Mouse (Mus musculus): ENCODE measurements around the gene Slc25a27. TPM values are rescaled to one million over a fixed set of nuclear protein-coding genes. Genes with fewer than 3 reads are reported as not detected.
A peak's percentile ranks its signal among the peaks of the same experiment; 100 is the strongest.

Slc25a27 gene
- polyA plus RNA-seq, 1 experiment = 57.1 TPM

GRCm38 (mm10) chr17:43644375-43644774 is 22.6 kb downstream of the Slc25a27 start:
- Histone ChIP-seq H3K4me1 (ENCODE audit: control insufficient read depth, insufficient read depth, low read length) (no peaks in the 10 kb centered on the region), H3K4me3 (replicated peaks; ENCODE audit: insufficient read depth, low read depth, low read length) (no peak overlapping the region), H3K27ac (ENCODE audit: insufficient read depth, low read length) (no peak overlapping the region), H3K27me3 (ENCODE audit: control insufficient read depth, insufficient read depth, low read length) (no peaks in the 10 kb centered on the region)
- TF ChIP-seq CTCF (IDR thresholded peaks at IDR 0.05; ENCODE audit: borderline replicate concordance, insufficient read depth, low read depth, low read length) (no peak), POLR2A (IDR thresholded peaks at IDR 0.05; ENCODE audit: borderline replicate concordance, insufficient read depth, low read length) (no peak)
- 86% methylated on average over 7 of the region's 7 CpGs for WGBS
- no peak for DNase-seq

- Histone ChIP-seq H3K27me3 (ENCODE audit: control insufficient read depth, insufficient read depth, low read length) (no peaks in the 10 kb centered on the region), H3K4me3 (replicated peaks; ENCODE audit: insufficient read depth, low read depth, low read length) (no peak overlapping the region), H3K4me1 (ENCODE audit: control insufficient read depth, insufficient read depth, low read length) (no peaks in the 10 kb centered on the region), H3K27ac (ENCODE audit: insufficient read depth, low read length) (no peak overlapping the region)
- TF ChIP-seq POLR2A (IDR thresholded peaks at IDR 0.05; ENCODE audit: borderline replicate concordance, insufficient read depth, low read length) (no peak), CTCF (IDR thresholded peaks at IDR 0.05; ENCODE audit: borderline replicate concordance, insufficient read depth, low read depth, low read length) (no peak)
- WGBS = 50% methylated on average over 7 of the region's 7 CpGs
- DNase-seq = no peak
Observed at GRCm38 (mm10) chr17:43643191-43643590, 23.8 kb downstream of the Slc25a27 start.

GRCm38 (mm10) chr17:43640825-43641224 is 26.2 kb downstream of the Slc25a27 start:
- Histone ChIP-seq H3K27ac (ENCODE audit: insufficient read depth, low read length) (no peak overlapping the region), H3K4me3 (replicated peaks; ENCODE audit: insufficient read depth, low read depth, low read length) (no peak overlapping the region), H3K4me1 (ENCODE audit: control insufficient read depth, insufficient read depth, low read length) (no peaks in the 10 kb centered on the region), H3K27me3 (ENCODE audit: control insufficient read depth, insufficient read depth, low read length) (no peaks in the 10 kb centered on the region)
- no peak for DNase-seq
- TF ChIP-seq POLR2A (IDR thresholded peaks at IDR 0.05; ENCODE audit: borderline replicate concordance, insufficient read depth, low read length) = no peak
- no peak for TF ChIP-seq CTCF (IDR thresholded peaks at IDR 0.05; ENCODE audit: borderline replicate concordance, insufficient read depth, low read depth, low read length)
- 96% methylated on average over 1 of the region's 1 CpGs for WGBS

- TF ChIP-seq POLR2A (IDR thresholded peaks at IDR 0.05; ENCODE audit: borderline replicate concordance, insufficient read depth, low read length) (no peak), CTCF (IDR thresholded peaks at IDR 0.05; ENCODE audit: borderline replicate concordance, insufficient read depth, low read depth, low read length) (no peak)
- H3K4me1 ChIP-seq (ENCODE audit: control insufficient read depth, insufficient read depth, low read length) = no peaks in the 10 kb centered on the region
- DNase-seq = no peak
- over 99% methylated on average over 4 of the region's 4 CpGs for WGBS
- H3K27ac ChIP-seq (ENCODE audit: insufficient read depth, low read length) = no peak overlapping the region
- H3K4me3 ChIP-seq (replicated peaks; ENCODE audit: insufficient read depth, low read depth, low read length) = no peak overlapping the region
- no peaks in the 10 kb centered on the region for H3K27me3 ChIP-seq (ENCODE audit: control insufficient read depth, insufficient read depth, low read length)
Observed at GRCm38 (mm10) chr17:43637146-43637545, 29.9 kb downstream of the Slc25a27 start.

- no peak for DNase-seq
- Histone ChIP-seq H3K4me1 (ENCODE audit: control insufficient read depth, insufficient read depth, low read length) (no peaks in the 10 kb centered on the region; the same call in 1 of the 2 replicates), H3K4me3 (replicated peaks; ENCODE audit: insufficient read depth, low read depth, low read length) (no peak overlapping the region), H3K27ac (ENCODE audit: insufficient read depth, low read length) (no peak overlapping the region), H3K27me3 (ENCODE audit: control insufficient read depth, insufficient read depth, low read length) (peaks cover 3% of the 10 kb centered on the region; the same call in 1 of the 2 replicates)
- WGBS = 32% methylated on average over 13 of the region's 13 CpGs
- TF ChIP-seq CTCF (IDR thresholded peaks at IDR 0.05; ENCODE audit: borderline replicate concordance, insufficient read depth, low read depth, low read length) (no peak), POLR2A (IDR thresholded peaks at IDR 0.05; ENCODE audit: borderline replicate concordance, insufficient read depth, low read length) (no peak)
Observed at GRCm38 (mm10) chr17:43630427-43630760, 36.6 kb downstream of the Slc25a27 start.

- H3K27ac ChIP-seq (ENCODE audit: insufficient read depth, low read length) = no peak within 1 kb of the TSS
- H3K27me3 ChIP-seq (ENCODE audit: control insufficient read depth, insufficient read depth, low read length) = peaks cover 3% of the 10 kb centered on the region; the same call in 1 of the 2 replicates
- WGBS = 2% methylated on average over 83 of the region's 83 CpGs
- TF ChIP-seq CTCF (IDR thresholded peaks at IDR 0.05; ENCODE audit: borderline replicate concordance, insufficient read depth, low read depth, low read length) (no peak), POLR2A (IDR thresholded peaks at IDR 0.05; ENCODE audit: borderline replicate concordance, insufficient read depth, low read length) (no peak)
- peak; percentile 6 to 13 for DNase-seq
- peak within 1 kb of the TSS; percentile 13 for H3K4me3 ChIP-seq (replicated peaks; ENCODE audit: insufficient read depth, low read depth, low read length)
- H3K4me1 ChIP-seq (ENCODE audit: control insufficient read depth, insufficient read depth, low read length) = no peaks in the 10 kb centered on the region; the same call in 1 of the 2 replicates
Observed at GRCm38 (mm10) chr17:43629496-43630426, 37.3 kb downstream of the Slc25a27 start, which contains the start of gene Tdrd6. Gene Tdrd6, minus strand, starts transcription at chr17:43630299.

GRCm38 (mm10) chr17:43629026-43629495 is 38.0 kb downstream of the Slc25a27 start:
- Histone ChIP-seq H3K27me3 (ENCODE audit: control insufficient read depth, insufficient read depth, low read length) (peaks cover 3% of the 10 kb centered on the region; the same call in 1 of the 2 replicates), H3K27ac (ENCODE audit: insufficient read depth, low read length) (no peak overlapping the region), H3K4me1 (ENCODE audit: control insufficient read depth, insufficient read depth, low read length) (no peaks in the 10 kb centered on the region; the same call in 1 of the 2 replicates), H3K4me3 (replicated peaks; ENCODE audit: insufficient read depth, low read depth, low read length) (no peak overlapping the region)
- no peak for DNase-seq
- no peak for TF ChIP-seq CTCF (IDR thresholded peaks at IDR 0.05; ENCODE audit: borderline replicate concordance, insufficient read depth, low read depth, low read length)
- no peak for TF ChIP-seq POLR2A (IDR thresholded peaks at IDR 0.05; ENCODE audit: borderline replicate concordance, insufficient read depth, low read length)
- WGBS = 29% methylated on average over 24 of the region's 24 CpGs

Data from cerebellum, adult 2 months (tissue).